Mouse (Mus musculus): ENCODE measurements around the gene Hspb2. TPM values are rescaled to one million over a fixed set of nuclear protein-coding genes. Genes with fewer than 3 reads are reported as not detected.

The Hspb2 gene
- total RNA-seq, 2 experiments from 2014 or later, result 1.2 to 2.4 TPM

GRCm38 (mm10) chr9:50752784-50753615 lies 846 bp upstream of the Hspb2 start:
- intact Hi-C loops (cut with DNase I), result no loop called here
- peak; percentile 70 to 76 for DNase-seq (ENCODE audit: low spot score in 2 of 2)

GRCm38 (mm10) chr9:50751323-50751722 lies 831 bp downstream of the Hspb2 start, which contains the start of gene Cryab:
Gene Cryab, plus strand, starts transcription at chr9:50751325.
- DNase-seq (ENCODE audit: low spot score in 2 of 2), result no peak
- intact Hi-C loops (cut with DNase I), result no loop called here

- intact Hi-C loops (cut with DNase I), result no loop called here
- DNase-seq (ENCODE audit: low spot score in 2 of 2), result no peak
These were observed 1.4 kb downstream of the Hspb2 start for GRCm38 (mm10) chr9:50750706-50751105.

GRCm38 (mm10) chr9:50746214-50746677 lies 5.9 kb downstream of the Hspb2 start, which contains the start of gene 2310030G06Rik:
Gene 2310030G06Rik, minus strand, starts transcription at chr9:50746536.
- no peak for DNase-seq (ENCODE audit: low spot score in 2 of 2)
- intact Hi-C loops (cut with DNase I), result no loop called here

- no peak for DNase-seq (ENCODE audit: low spot score in 2 of 2)
- intact Hi-C loops (cut with DNase I), result no loop called here
These were observed 6.3 kb downstream of the Hspb2 start for GRCm38 (mm10) chr9:50745806-50746205.

- DNase-seq (ENCODE audit: low spot score in 2 of 2), result no peak
- intact Hi-C loops (cut with DNase I), result no loop called here
These were observed 9.4 kb downstream of the Hspb2 start for GRCm38 (mm10) chr9:50742744-50743143.

GRCm38 (mm10) chr9:50742261-50742660 lies 9.9 kb downstream of the Hspb2 start:
- no peak for DNase-seq (ENCODE audit: low spot score in 2 of 2)
- intact Hi-C loops (cut with DNase I), result no loop called here

- peak; percentile 27 for DNase-seq (ENCODE audit: low spot score in 2 of 2)
- intact Hi-C loops (cut with DNase I), result no loop called here
These were observed 11.0 kb downstream of the Hspb2 start for GRCm38 (mm10) chr9:50740867-50741784.

GRCm38 (mm10) chr9:50738914-50739870 lies 13.0 kb downstream of the Hspb2 start, which contains the start of gene Dixdc1:
Gene Dixdc1, minus strand, starts transcription at chr9:50739517.
- peak; percentile 87 to 89 for DNase-seq (ENCODE audit: low spot score in 2 of 2)
- intact Hi-C loops (cut with DNase I), result loop anchor here (5.0 kb wide), 1 partner anchor 42 kb away; no protein-coding TSS in a partner anchor

- intact Hi-C loops (cut with DNase I), result loop anchor here (2.0 to 5.0 kb wide), 2 partner anchors 26 to 38 kb away; no protein-coding TSS in a partner anchor
- peak; percentile 24 to 29 for DNase-seq (ENCODE audit: low spot score in 2 of 2)
These were observed 17.2 kb downstream of the Hspb2 start for GRCm38 (mm10) chr9:50734989-50735388.

GRCm38 (mm10) chr9:50732560-50732959 lies 19.6 kb downstream of the Hspb2 start:
- intact Hi-C loops (cut with DNase I), result no loop called here
- no peak for DNase-seq (ENCODE audit: low spot score in 2 of 2)

- DNase-seq (ENCODE audit: low spot score in 2 of 2), result no peak
- intact Hi-C loops (cut with DNase I), result loop anchor here (5.0 kb wide), 1 partner anchor 38 kb away; the partner anchor contains the start of gene Fdxacb1
These were observed 22.6 kb downstream of the Hspb2 start for GRCm38 (mm10) chr9:50729600-50729999.

GRCm38 (mm10) chr9:50727925-50728651 lies 24.1 kb downstream of the Hspb2 start:
- peak; percentile 87 to 90 for DNase-seq (ENCODE audit: low spot score in 2 of 2)
- intact Hi-C loops (cut with DNase I), result loop anchor here (5.0 kb wide), 1 partner anchor 39 kb away; the partner anchor contains the start of gene Fdxacb1

GRCm38 (mm10) chr9:50727171-50727924 lies 24.8 kb downstream of the Hspb2 start:
- intact Hi-C loops (cut with DNase I), result loop anchor here (5.0 kb wide), 1 partner anchor 40 kb away; the partner anchor contains the start of gene Fdxacb1
- peak; percentile 76 to 78 for DNase-seq (ENCODE audit: low spot score in 2 of 2)

- intact Hi-C loops (cut with DNase I), result loop anchor here (5.0 kb wide), 1 partner anchor 41 kb away; the partner anchor contains the start of gene Fdxacb1
These were observed 26.1 kb downstream of the Hspb2 start for GRCm38 (mm10) chr9:50725921-50726590.

GRCm38 (mm10) chr9:50724661-50725330 lies 27.4 kb downstream of the Hspb2 start:
- intact Hi-C loops (cut with DNase I), result loop anchor here (5.0 kb wide), 1 partner anchor 43 kb away; the partner anchor contains the start of gene Fdxacb1
- DNase-seq (ENCODE audit: low spot score in 2 of 2), result no peak

More at GRCm38 (mm10) chr9:50725921-50726590, 26.1 kb downstream of the Hspb2 start:
- DNase-seq (ENCODE audit: low spot score in 2 of 2), result no peak

Measured in left cerebral cortex, postnatal 36 days (tissue).